Mouse (Mus musculus) ES-E14 (cell line): ENCODE measurements around the gene Il24.

Experiments
- CHD2 ChIP-seq: IDR thresholded peaks from 2 replicates; pipeline ENCODE4 v1.6.1; 2014; ENCODE audit warnings: mild to moderate bottlenecking, low read depth, low read length, inconsistent platforms
- ZC3H11A ChIP-seq: IDR thresholded peaks from 2 replicates; pipeline ENCODE4 v1.6.1; 2012; ENCODE audit warnings: low read depth, mild to moderate bottlenecking, inconsistent platforms, low read length, borderline replicate concordance

- TF ChIP-seq CHD2, result no peak
- no peak for TF ChIP-seq ZC3H11A
Observed at GRCm38 (mm10) chr1:130835161-130835936, 51.9 kb downstream of the Il24 start.
